Mouse (Mus musculus) CD4-positive, CD25-positive, alpha-beta regulatory T cell, adult 2 months (primary cell): Measurements from ENCODE around the gene Vars.
"Not testable (repeated sequence)": the region's sequence is repeated elsewhere in the genome, so short reads cannot be mapped to it uniquely, and the experiment has no call there.

Source experiments
- DNase-seq: peaks from one replicate; pipeline ENCODE4 v3.0.0-alpha.2; 2012; ENCODE audit warnings: low read depth, low spot score

Gene Vars

DNA sequence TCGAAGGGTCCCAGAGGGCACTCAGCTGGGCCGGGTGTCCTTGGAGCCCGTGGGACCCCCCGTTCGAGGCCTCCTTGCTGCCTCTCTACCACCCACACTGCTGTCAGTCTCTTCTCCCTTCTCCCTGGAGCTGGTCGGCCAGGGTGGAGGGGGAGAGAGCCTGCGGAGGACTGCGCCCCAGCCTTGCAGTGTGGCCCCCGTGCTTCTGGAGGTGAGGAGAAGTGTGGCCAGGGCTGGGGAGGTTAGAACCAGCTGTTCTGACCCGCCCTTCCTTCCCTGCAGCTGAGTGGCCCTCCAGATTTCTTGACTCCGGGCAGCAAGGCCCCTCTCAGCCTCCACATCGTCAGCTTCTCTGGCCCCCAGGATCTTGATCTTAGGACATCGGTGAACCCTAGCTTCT lies 23.5 kb downstream of the Vars start:
- no peak for DNase-seq

DNA sequence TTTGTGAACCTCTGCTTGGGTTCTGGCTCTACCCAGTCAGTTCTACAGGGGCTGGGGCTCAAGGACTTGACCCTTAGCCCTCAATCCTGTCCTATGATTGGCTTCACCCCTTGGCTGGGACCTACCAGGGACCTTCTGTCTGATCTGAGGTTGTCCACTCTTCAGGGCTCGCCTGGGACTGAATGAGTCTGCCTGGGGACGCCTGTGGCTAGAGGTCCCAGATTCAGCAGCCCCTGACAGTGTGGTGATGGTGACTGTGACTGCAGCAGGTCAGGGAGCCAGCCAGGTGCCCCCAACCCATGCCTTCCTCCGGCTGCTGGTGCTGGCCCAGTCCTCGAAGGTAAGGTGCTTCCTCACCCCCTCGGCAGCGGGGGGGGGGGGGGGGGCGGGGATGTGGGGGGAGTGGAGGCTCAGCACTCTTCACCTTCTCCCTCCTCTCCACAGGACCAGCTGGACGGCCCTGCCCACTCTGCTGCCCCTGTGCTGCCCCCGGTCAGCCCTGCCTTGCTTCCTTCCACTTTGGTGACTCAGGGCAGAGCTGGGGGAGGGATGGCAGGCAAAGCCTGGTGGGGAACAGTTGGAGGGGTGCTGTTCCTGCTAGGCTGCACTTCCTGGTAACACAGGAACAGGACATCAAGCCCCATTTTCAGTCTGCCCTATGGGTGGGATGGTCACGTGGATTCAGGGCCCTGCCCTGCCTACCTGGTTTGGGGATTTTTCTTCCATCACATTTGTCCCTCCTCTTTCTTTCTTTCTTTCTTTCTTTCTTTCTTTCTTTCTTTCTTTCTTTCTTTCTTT lies 24.1 kb downstream of the Vars start:
- DNase-seq: no peak

DNA sequence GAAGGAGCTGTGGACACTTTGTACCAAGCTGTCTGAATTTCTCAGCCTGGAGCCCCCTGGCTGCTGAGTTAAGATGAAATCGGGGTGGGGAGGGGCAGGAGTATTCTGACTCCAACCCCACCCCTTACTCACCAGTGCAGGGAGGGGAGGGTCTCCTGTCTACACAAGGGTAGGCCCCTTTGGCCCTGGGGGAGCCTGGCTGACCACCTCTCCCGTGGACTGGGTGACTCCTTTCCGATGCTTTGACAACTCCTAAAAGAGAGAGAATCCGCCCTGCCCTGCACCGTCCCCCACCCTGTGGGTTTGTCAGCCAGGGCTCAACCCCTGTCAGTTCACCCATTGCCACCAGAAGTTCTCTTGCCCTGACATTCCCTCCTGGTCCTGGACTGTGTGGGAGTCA lies 25.4 kb downstream of the Vars start:
- DNase-seq: no peak

DNA sequence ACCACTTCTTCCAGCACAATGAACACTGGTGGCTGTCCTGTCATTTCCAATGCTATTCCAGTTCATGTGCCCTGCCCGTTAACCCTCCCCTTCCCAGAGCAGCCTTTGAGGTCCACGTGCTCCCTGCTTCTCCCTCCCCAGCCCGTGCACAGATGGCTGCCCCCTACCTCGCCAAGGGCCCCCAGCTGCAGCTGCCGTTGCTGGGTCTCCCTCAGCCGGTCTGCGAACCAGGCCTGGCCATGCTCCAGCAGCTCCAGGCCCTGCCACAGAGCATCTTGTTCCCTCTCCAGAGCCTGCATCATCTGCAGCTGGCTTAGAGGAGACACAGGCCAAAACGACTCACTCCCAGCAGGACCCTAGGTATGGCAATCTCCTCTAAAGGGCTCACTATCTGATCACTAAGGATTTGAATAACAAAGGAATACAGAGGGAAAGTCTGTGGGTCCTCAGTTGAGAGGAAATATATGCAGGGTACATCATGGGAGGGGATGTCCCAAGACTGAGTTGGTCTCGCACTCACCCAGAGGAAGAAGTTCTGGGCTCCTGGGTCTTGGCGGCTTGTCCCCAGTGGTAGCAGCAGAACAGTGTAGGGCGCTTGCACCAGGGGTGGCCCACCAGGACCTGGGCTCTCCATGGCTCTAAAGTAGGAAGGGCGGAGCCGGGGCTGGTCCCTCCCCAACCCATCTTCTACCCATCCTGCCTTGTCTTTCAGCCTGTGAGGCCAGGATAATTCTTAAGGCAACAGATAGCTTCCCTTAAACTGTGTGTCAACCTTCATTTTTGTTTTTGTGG lies 26.7 kb downstream of the Vars start, which contains the start of gene Sapcd1:
Gene Sapcd1 (minus strand): TSS at position 740 of the 792 bp plus-strand sequence.
- no peak for DNase-seq

DNA sequence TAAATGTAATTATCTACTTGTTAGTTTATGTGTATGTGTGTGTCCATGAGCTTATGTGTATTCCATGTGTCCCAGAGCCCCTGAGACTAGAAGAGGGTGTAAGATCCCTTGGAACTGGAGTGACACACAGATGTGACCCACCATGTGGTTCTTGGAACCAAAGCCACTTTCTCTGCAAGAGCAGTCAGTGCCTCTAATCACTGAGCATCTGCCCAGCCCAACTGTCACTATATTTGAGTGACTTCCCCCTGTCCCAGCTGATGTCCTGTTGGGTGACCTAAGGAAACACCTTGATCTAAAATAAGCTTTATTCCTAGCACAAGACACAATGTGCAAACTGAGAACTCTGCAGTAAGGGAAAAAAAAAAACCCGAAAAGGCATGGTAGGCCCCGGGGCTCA lies 27.5 kb downstream of the Vars start:
- no peak for DNase-seq

DNA sequence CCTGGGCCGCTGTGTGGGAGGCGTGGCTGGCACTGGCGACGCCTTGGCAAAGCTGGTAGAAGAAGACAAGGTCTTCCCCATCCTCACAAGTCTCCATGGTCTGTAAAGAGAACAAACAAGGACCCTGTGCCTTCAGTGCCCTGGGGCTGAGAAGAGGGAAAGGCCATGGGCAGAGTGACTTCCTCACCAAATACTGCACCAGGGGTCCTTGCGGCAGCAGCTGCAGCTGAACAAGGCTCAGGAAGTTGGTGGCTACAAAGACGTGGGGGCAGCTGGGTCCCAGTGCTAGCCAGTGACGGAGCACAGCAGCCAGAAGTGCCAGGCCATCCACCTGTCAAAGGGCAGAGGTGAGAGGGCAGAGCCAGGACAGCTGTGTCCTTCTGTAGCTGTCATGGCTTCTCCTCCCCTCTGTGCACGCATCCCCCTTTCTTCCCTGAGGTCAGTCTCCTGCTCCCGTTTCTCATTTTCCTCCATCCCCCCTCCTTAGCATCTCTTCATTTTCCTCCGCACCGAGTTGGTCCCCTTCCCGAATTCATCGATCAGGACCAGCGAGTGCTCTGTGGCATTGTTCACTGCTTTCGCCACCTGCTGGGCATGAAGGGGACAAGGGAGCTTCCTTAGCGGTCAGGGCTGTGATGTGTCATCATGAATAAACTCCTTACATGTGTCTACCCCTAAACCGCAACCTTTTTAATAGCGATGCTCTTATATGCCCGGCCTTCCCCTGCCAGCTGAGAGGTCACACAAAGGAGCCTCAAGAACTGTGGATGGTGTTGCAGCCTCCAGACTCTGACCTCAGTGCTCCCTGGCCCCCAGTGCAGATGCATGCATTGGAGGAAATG lies 29.1 kb downstream of the Vars start:
- DNase-seq: peak; percentile 60

DNA sequence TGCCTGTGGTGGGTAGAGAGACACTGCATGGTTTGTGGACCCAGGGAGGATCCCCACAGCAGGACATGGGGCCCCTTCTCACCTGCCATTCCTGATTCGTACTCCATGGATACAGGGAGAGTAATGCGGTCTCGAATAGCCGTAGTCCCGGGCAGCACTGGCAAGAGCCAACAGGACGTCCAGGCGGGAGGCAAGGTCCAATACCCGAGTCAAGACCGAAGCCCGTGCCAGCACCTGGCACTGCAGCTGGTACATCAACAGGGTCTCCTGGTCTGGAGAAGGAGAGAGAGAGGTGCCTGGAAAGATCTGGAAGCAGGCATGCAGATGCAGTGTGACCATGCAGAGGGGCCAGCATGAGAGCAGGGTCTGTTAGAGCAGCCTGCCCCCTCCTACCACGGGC lies 30.5 kb downstream of the Vars start:
- no peak for DNase-seq

DNA sequence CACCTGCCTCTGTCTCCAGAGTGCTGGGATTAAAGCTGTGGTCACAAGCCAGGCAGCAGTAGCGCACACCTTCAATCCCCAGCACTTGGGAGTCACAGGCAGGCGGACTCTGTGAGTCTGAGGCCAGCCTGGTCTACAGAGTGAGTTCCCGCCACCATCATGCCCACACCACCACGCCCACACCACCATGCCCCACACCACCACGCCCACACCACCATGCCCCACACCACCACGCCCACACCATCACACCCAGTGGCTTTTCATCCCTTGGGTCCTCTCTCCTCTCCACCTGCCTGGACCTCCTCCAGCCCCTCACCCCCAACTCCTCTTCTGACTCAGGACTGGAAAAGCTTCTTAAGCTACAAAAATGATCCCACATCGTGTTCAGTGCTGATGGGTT lies 31.1 kb downstream of the Vars start:
- DNase-seq: no peak

DNA sequence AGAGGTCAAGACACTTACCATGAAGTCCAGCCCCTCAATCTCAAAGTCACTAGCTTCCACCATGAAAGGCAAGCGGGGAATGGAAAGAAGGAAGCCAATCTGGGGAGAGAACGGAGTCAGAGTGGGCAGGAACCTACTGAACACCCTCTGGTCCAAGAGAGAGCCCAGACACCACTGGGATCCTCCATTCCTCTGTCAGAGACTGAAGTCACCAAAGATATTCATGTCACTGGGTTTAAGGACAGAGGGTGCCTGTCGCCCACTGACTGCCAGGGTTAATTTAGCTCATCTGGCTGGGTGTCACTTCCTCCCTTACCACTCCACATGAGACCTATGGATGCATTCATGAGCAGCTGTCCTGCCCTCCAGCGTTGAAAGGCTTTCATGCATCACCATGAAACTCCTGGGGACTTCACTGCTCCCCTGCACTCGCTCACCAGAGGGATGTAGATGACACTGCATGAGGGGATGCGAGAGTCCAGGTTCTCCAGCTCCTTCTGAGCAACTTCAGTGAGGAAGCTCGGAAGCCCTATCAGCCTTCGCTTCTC lies 31.6 kb downstream of the Vars start:
- DNase-seq: no peak

DNA sequence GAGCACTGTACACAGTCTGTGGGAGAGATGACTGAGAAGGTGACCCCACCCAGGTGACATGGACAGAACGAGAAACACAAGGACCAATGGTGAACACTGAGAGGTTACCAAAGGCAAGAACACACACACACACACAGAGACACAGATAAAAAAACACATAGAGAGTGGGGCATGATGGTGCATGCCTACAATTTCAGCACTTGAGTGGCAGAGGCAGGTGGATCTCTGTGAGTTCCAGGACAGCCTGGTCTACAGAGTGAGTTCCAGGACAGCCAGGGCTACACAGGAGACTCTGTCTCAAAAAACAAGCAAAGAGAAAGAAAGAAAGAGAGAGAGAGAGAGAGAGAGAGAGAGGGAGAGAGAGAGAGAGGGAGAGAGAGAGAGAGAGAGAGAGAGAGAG lies 32.9 kb downstream of the Vars start:
- not testable (repeated sequence) for DNase-seq

DNA sequence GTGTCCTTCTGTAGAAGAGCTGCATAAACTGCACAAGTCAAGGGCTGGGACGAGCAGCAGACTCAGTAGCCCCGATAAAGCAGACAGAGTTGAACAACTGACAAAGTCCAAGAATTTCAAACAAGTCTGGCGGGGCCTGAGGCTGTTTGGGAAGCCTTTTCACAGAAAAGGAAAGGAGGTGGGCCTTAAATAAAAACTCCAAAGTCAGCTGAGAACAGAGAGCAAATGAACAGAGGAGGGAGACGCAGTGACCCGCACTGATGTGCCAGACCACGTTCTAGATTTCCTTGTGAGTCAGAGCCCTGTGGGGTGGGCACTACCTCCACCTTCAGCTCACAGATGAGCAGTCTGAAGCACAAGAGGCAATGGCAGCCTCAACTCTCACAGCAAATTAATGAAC lies 34.1 kb downstream of the Vars start:
- no peak for DNase-seq

DNA sequence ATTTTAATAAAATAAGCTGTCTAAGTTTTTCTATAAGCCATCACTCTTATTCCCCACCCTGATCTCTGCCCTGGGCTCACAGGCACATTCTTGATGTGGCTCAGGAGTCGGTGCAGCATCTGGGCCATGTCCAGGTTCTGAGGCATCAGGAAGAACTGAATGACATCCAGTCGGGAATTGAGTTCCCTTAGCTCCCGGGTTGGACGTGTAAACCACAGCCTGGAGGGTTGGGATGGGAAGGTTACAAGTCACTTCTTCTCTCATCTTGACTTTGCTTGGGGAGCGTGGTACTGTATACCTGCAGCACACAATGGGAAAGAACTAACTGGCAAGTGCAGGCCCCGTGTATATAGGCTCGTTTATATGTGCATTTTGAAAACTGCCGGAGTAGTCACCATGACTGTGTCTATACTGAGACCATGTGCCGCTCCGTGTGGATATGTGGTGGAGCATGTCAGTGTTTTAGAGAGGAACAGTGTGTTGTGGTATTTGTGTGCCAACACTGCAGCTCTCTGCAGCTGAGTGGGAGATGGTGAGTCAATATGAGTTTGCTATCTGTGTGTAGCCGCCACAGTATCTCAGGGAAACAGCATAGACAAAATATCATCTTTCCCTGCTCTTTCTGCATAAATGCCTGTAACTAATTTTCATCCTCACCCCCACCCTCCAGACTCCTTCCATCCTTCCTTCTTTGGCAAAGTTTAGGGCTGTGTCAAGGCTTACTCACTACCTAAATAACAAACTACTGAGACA lies 38.5 kb downstream of the Vars start:
- no peak for DNase-seq

DNA sequence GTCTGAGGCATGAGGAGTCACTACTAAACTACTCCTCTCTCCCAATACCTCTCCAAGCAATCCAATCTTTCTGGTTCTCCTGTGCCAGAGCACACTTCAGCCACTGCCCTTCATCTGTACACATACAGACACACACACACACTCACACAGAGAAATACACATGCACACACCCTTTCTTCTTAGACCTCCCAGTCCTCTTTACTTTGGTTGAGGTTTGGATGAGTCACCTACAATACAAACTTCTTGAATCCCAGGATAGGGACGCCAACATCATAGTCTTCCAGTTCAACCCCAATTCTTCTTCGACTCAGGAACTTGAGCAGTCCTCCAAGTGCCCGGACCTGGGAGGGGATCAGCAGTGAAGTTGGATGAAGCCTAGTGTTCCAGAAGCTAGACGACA lies 43.0 kb downstream of the Vars start:
- DNase-seq: no peak

DNA sequence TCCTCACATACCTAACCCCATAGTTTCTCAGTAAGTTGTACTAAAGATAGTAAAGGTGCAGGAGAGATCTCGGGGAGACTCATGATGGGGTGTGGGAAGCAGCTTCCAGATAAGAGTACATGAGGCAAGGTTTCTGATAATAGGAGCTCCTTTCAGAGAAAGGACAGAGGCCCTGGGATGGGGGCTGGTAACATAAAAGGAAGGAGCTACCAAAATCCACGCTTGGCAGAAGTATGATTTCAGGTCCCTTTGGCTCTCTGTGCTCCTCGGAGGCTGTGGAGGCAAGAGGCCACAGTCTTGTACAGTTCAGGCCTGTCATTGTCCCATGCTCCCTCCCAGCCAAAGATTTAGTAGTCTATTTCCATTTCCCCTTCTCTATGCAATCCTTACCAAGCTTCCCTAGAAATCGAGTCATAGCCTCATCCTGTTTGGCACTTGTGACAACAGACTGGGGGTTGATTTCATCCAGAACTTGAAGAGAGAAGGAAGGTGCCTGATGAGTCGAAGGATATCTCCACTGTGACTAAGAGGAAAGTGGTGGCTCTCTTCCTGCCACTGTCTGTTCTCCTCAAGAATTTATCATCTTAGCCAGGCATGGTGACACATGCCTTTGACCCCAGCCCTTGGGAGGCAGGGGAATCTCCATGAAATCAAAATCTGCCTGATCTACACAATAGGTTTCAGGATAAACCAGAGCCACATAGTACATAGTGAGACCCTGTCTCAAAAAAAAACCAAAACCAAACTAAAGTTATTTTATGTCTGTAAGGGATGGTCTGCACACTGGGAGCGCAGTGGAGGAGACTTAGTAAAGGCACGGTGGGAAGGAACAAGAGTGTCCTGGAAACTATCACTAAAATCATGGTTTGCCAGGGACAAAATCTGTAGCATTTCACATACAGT lies 44.4 kb downstream of the Vars start:
- DNase-seq: no peak

DNA sequence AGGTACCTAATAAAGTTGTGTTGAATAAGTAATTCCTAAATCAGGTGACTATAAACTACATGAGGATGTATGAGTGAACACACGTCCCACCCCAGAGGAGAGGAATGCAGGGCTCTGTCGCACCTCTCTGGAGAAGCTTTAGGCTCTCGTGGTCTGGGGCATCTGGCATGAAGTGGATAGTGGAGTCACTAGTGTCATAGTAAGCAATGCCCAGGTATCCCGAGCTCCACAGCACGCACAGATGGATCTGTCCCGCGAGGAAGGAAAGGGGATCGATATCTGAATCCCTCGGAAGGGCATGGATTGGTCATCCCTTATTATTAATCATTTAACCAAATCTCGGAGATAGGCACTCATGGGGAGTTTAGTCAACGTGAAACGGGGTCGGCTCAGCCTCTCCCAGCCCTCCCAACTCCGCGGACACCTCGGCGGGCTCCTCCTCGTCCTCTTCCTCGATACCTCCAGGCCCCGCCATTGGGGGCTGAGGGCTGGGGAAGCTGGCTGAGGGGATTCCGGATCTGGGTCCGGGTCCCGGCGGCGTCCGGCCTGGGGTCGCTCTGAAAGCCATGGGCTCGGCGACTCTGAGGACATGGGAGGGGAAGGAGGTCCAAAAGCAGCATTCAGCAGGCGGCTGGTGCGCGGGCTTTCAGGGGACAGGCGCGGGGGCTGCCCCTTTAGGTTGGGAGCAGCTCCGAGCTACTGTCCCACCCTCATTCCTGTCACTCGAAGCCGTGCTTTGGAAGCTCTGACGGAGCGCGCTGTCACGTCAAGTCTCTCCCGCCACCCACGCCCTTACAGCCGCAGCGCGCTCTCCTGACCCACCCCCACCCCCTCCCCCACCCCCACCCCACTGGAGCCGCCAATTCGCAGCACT lies 45.3 kb downstream of the Vars start:
- DNase-seq: no peak

DNA sequence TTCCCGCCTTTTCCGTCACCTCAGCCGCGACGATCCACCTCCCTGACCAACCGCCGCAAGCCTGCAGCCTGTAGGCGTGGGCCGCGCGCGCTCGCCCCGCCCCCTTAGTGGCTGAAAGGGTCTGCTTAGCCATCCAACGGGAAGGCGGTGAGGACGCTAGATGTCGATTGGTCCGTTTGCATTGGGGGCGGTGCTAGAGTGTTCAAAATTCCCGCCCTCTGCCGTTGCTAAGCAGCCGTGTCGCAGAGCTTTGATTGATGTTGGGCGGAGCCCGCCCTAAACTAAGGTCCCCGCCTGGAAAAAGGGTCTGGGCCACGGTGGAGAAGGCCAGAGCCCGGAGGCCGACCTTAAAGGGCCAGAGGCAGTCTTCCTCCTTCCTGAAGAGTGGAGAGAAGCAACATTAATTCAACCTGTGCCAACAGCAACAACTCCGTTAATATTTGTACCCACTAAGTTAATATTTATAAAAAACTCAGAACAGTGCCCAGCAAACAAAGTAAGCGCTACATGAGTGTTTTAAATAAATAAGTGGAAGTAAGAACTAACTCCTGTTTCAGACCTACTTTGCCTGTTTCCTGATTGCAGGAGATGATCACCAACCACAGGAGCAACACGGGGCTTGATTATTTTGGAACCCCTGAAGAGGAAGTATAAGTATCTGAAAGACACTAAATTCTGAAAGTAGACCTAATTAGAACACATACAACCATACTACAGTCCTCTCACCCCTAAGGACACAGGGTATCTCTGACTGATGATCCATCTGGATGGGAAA lies 46.1 kb downstream of the Vars start, which contains the start of gene Msh5:
Gene Msh5 (minus strand): TSS at position 65 of the 775 bp plus-strand sequence.
- peak; percentile 98 for DNase-seq

DNA sequence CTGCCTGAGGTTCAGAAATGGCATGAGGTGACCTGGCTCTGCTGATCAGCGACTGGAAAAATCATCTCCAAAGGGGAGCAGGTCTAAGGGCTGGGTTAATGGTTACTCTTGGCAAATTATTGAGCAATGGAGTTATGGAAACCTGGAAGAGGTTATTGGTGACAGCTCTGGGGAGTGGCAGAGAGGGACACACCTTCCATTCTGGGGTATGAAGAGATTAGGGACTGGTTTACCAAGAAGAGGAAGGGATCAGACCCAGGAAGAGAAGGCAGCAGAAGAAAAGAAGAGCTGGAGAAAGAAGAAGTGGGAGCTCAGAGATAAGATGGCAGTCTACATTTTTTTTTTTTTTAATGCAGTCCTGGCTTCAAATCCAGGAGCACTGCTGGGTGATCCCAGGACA lies 46.9 kb downstream of the Vars start:
- no peak for DNase-seq
